Mouse (Mus musculus): ENCODE measurements at regions not wholly inside any gene's neighbourhood (a gene's known extent, or its start where the extent isn't known, plus 50 kb on each side); places are given as distances from the start of the nearest gene placed in this dataset.

DNA sequence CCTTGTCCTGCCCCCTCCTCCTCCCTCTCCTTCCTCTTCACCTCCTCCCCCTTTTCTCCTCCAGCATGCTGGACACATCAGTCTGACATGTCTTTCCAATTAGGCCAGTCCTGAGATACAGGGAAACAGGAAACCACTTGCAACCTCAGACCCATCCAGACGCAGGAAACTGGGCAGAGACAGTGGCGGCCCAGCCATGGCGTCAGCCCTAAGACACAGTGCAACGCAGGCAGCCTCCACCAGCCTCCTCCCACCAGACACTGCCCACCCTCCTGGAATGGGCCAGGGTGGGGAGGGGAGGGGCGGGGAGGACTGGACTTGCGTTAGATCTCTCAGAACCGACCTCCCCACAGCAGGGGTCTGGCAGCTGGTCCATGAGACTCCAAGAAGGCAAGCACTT lies 164.7 kb downstream of the 3110018I06Rik start:
- WGBS = 61% methylated on average over 7 of the region's 7 CpGs
- no peak for TF ChIP-seq CTCF (IDR thresholded peaks at IDR 0.05; ENCODE audit: low read depth)
- Histone ChIP-seq H3K9ac (ENCODE audit: low read depth, low read length) (no peak overlapping the region), H3K27ac (ENCODE audit: low read depth, low read length) (no peak overlapping the region), H3K27me3 (replicated peaks; ENCODE audit: control insufficient read depth, insufficient read depth, low read length) (no peaks in the 10 kb centered on the region), H3K4me3 (ENCODE audit: low read depth, low read length) (no peak overlapping the region), H3K4me1 (replicated peaks; ENCODE audit: control insufficient read depth, insufficient read depth, low read length) (no peaks in the 10 kb centered on the region), H3K4me2 (replicated peaks; ENCODE audit: low read depth) (no peak overlapping the region), H3K9me3 (ENCODE audit: control insufficient read depth) (no peaks in the 10 kb centered on the region), H3K36me3 (ENCODE audit: control insufficient read depth, insufficient read depth) (no peaks in the 10 kb centered on the region)
- no peak for ATAC-seq

DNA sequence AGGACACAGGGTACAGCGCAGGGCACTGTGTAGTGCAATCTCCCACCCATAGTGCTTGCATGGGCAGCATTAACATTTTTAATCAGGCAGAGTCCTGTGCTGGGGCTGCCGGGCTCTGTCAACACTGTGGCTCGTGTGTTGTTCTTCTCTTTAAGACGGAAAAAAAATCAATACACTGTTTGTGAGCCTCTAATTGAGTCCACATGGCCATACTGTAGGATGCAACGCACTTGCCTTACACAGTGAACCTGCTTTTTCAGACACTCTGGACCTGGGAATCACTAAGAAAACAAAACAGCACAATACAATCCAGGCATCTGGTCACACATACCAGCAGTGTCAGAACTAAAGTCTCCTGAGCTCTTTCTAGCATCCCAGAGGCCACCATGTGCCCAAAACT lies 168.4 kb downstream of the 3110018I06Rik start:
- whole genome bisulfite sequencing = 56% methylated on average over 5 of the region's 5 CpGs
- H3K9ac ChIP-seq (ENCODE audit: low read depth, low read length) = no peak overlapping the region
- no peak overlapping the region for H3K4me2 ChIP-seq (replicated peaks; ENCODE audit: low read depth)
- ATAC-seq = no peak
- no peak overlapping the region for H3K27ac ChIP-seq (ENCODE audit: low read depth, low read length)
- H3K36me3 ChIP-seq (ENCODE audit: control insufficient read depth, insufficient read depth) = no peaks in the 10 kb centered on the region
- no peaks in the 10 kb centered on the region for H3K27me3 ChIP-seq (replicated peaks; ENCODE audit: control insufficient read depth, insufficient read depth, low read length)
- H3K9me3 ChIP-seq (ENCODE audit: control insufficient read depth) = no peaks in the 10 kb centered on the region
- TF ChIP-seq CTCF (IDR thresholded peaks at IDR 0.05; ENCODE audit: low read depth) = no peak
- H3K4me3 ChIP-seq (ENCODE audit: low read depth, low read length) = no peak overlapping the region
- no peaks in the 10 kb centered on the region for H3K4me1 ChIP-seq (replicated peaks; ENCODE audit: control insufficient read depth, insufficient read depth, low read length)

GRCm38 (mm10) chr12:107658241-107658640 lies 169.8 kb downstream of the 3110018I06Rik start:
- H3K9ac ChIP-seq (ENCODE audit: low read depth, low read length) = no peak overlapping the region
- no peaks in the 10 kb centered on the region for H3K36me3 ChIP-seq (ENCODE audit: control insufficient read depth, insufficient read depth)
- no peak for ATAC-seq
- H3K4me2 ChIP-seq (replicated peaks; ENCODE audit: low read depth) = no peak overlapping the region
- 86% methylated on average over 12 of the region's 12 CpGs for WGBS
- H3K27me3 ChIP-seq (replicated peaks; ENCODE audit: control insufficient read depth, insufficient read depth, low read length) = no peaks in the 10 kb centered on the region
- H3K27ac ChIP-seq (ENCODE audit: low read depth, low read length) = no peak overlapping the region
- H3K9me3 ChIP-seq (ENCODE audit: control insufficient read depth) = no peaks in the 10 kb centered on the region
- no peaks in the 10 kb centered on the region for H3K4me1 ChIP-seq (replicated peaks; ENCODE audit: control insufficient read depth, insufficient read depth, low read length)
- no peak for TF ChIP-seq CTCF (IDR thresholded peaks at IDR 0.05; ENCODE audit: low read depth)
- H3K4me3 ChIP-seq (ENCODE audit: low read depth, low read length) = no peak overlapping the region

GRCm38 (mm10) chr12:107658821-107659220 lies 170.4 kb downstream of the 3110018I06Rik start:
- no peak overlapping the region for H3K9ac ChIP-seq (ENCODE audit: low read depth, low read length)
- no peak overlapping the region for H3K4me3 ChIP-seq (ENCODE audit: low read depth, low read length)
- no peak for TF ChIP-seq CTCF (IDR thresholded peaks at IDR 0.05; ENCODE audit: low read depth)
- WGBS = 83% methylated on average over 9 of the region's 9 CpGs
- H3K36me3 ChIP-seq (ENCODE audit: control insufficient read depth, insufficient read depth) = no peaks in the 10 kb centered on the region
- H3K27ac ChIP-seq (ENCODE audit: low read depth, low read length) = no peak overlapping the region
- H3K27me3 ChIP-seq (replicated peaks; ENCODE audit: control insufficient read depth, insufficient read depth, low read length) = no peaks in the 10 kb centered on the region
- no peaks in the 10 kb centered on the region for H3K4me1 ChIP-seq (replicated peaks; ENCODE audit: control insufficient read depth, insufficient read depth, low read length)
- H3K4me2 ChIP-seq (replicated peaks; ENCODE audit: low read depth) = no peak overlapping the region
- ATAC-seq = no peak
- no peaks in the 10 kb centered on the region for H3K9me3 ChIP-seq (ENCODE audit: control insufficient read depth)

GRCm38 (mm10) chr12:107662624-107663023 lies 174.2 kb downstream of the 3110018I06Rik start:
- no peaks in the 10 kb centered on the region for H3K27me3 ChIP-seq (replicated peaks; ENCODE audit: control insufficient read depth, insufficient read depth, low read length)
- no peaks in the 10 kb centered on the region for H3K9me3 ChIP-seq (ENCODE audit: control insufficient read depth)
- TF ChIP-seq CTCF (IDR thresholded peaks at IDR 0.05; ENCODE audit: low read depth) = no peak
- no peak overlapping the region for H3K9ac ChIP-seq (ENCODE audit: low read depth, low read length)
- H3K27ac ChIP-seq (ENCODE audit: low read depth, low read length) = no peak overlapping the region
- no peak overlapping the region for H3K4me3 ChIP-seq (ENCODE audit: low read depth, low read length)
- WGBS = 4% methylated on average over 1 of the region's 1 CpGs
- H3K36me3 ChIP-seq (ENCODE audit: control insufficient read depth, insufficient read depth) = no peaks in the 10 kb centered on the region
- H3K4me2 ChIP-seq (replicated peaks; ENCODE audit: low read depth) = no peak overlapping the region
- no peak for ATAC-seq
- H3K4me1 ChIP-seq (replicated peaks; ENCODE audit: control insufficient read depth, insufficient read depth, low read length) = no peaks in the 10 kb centered on the region

DNA sequence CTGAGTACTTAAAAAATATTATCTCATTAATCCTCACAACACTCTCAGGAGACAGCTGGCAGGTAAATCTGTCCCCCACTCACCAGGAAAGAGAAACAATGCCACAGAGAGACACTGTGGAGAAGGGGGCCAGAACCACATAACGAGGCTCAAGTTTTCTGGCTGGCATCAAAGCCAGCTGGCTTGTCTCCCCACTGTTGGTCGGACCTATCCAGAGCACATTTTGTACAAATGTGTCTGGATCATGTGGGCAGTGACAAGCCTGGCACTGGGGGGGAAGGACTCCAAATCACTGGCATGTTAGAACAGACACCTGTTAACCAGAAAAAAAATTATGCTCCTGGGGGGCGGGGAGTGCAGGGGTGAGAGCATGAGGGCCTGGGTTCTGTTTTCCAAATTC lies 179.4 kb downstream of the 3110018I06Rik start:
- ATAC-seq = no peak
- TF ChIP-seq CTCF (IDR thresholded peaks at IDR 0.05; ENCODE audit: low read depth) = no peak
- 84% methylated on average over 3 of the region's 3 CpGs for WGBS

DNA sequence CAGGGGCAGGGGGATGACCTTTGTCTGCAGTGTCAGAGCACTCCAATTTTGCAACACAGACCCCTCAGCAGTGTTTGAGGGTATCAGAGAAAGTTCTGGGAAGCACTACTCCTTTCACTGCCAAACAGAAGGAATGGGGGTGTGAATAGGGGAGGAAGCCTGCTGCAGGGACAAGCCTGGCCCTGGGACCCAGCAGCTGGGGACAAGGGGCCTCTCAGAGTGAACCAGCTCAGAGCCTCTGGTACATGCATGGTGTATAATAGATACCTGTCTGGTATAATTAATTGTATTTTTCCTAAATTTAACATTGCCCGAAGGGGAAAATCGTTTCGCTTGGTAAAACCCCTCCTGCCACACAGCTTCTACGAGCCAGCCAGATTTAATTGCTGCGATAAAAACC lies 180.6 kb downstream of the 3110018I06Rik start:
- ATAC-seq = no peak
- Histone ChIP-seq H3K9ac (ENCODE audit: low read depth, low read length) (no peak overlapping the region), H3K36me3 (ENCODE audit: control insufficient read depth, insufficient read depth) (no peaks in the 10 kb centered on the region), H3K27ac (ENCODE audit: low read depth, low read length) (no peak overlapping the region), H3K4me3 (ENCODE audit: low read depth, low read length) (no peak overlapping the region), H3K4me1 (replicated peaks; ENCODE audit: control insufficient read depth, insufficient read depth, low read length) (no peaks in the 10 kb centered on the region), H3K9me3 (ENCODE audit: control insufficient read depth) (no peaks in the 10 kb centered on the region), H3K27me3 (replicated peaks; ENCODE audit: control insufficient read depth, insufficient read depth, low read length) (no peaks in the 10 kb centered on the region), H3K4me2 (replicated peaks; ENCODE audit: low read depth) (no peak overlapping the region)
- no peak for TF ChIP-seq CTCF (IDR thresholded peaks at IDR 0.05; ENCODE audit: low read depth)
- WGBS = 84% methylated on average over 5 of the region's 5 CpGs

More for the DNA sequence above, 179.4 kb downstream of the 3110018I06Rik start:
- Histone ChIP-seq H3K4me3 (ENCODE audit: low read depth, low read length) (no peak overlapping the region), H3K4me2 (replicated peaks; ENCODE audit: low read depth) (no peak overlapping the region), H3K36me3 (ENCODE audit: control insufficient read depth, insufficient read depth) (no peaks in the 10 kb centered on the region), H3K27ac (ENCODE audit: low read depth, low read length) (no peak overlapping the region), H3K4me1 (replicated peaks; ENCODE audit: control insufficient read depth, insufficient read depth, low read length) (no peaks in the 10 kb centered on the region), H3K9ac (ENCODE audit: low read depth, low read length) (no peak overlapping the region), H3K9me3 (ENCODE audit: control insufficient read depth) (no peaks in the 10 kb centered on the region), H3K27me3 (replicated peaks; ENCODE audit: control insufficient read depth, insufficient read depth, low read length) (no peaks in the 10 kb centered on the region)
